In the genomic region with DNA sequence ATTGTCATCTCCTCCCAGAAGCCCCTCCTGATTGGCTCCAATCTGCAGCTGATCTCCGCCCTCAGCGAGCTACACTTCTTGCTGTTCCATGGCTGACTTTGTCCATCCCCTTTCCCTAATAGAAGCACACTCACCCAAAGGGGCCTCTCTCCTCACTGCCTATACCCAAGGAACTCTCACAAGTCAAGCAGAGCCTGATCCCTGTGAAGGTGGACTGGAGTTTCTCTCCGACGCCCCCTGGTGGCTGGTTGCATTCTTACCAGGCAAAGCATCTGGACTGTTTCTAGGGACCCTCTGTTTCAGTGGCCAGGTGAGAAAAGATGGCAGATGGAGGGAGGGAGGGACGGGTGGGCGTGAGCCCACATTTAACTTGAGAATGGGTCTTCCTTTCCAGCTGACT, we compare ENCODE assay signal across 7 mouse cellular contexts. TPM values are rescaled to one million over a fixed set of nuclear protein-coding genes. Genes with fewer than 3 reads are reported as not detected.
DNase-seq lines count a peak whose midpoint lies in the region; ATAC-seq and TF ChIP-seq lines count a peak whose summit lies in the region.

No protein-coding gene starts in this region.

- H3K9ac ChIP-seq in ES-E14 (ENCODE audit: insufficient read depth, low read depth, low read length, poor library complexity, severe bottlenecking) = no peak overlapping the region

- DNase-seq in ES-E14 (ENCODE audit: low read depth, low spot score) = peak; percentile 80
- DNase-seq in adrenal gland, postnatal 36 days = peak; percentile 66 to 84
- peak; percentile 85 for DNase-seq in embryonic facial prominence, embryonic 10.5 days (ENCODE audit: low spot score)
- peak; percentile 52 to 73 for DNase-seq in heart, postnatal 36 days
- DNase-seq in layer of hippocampus, postnatal 36 days = peak; percentile 55 to 65
- DNase-seq in right cerebral cortex, postnatal 14 days = peak; percentile 82

- intact Hi-C loops in heart, postnatal 36 days (cut with DNase I) = loop anchor here (1.0 to 10.0 kb wide), 3 partner anchors 142 to 315 kb away; a partner anchor contains a TSS

- in situ Hi-C loops in ES-E14 (cut with MboI; ENCODE audit: low sequenced_read_pairs in 2 of 2, unreplicated experiment in 2 of 2) = no loop called here

- no peak overlapping the region for H3K27ac ChIP-seq in ES-E14 (ENCODE audit: insufficient read depth, low read depth, low read length, poor library complexity, severe bottlenecking)
- no peak overlapping the region for H3K27ac ChIP-seq in embryonic facial prominence, embryonic 10.5 days (replicated peaks)

- H3K4me1 ChIP-seq in ES-E14 (ENCODE audit: control insufficient read depth in 2 of 2, insufficient read depth in 2 of 2, low read length in 2 of 2, poor library complexity in 1 of 2) = peaks cover 0 to 7% of the 10 kb centered on the region in 2 experiments; a peak in 1 of 4 replicates
- H3K4me1 ChIP-seq in embryonic facial prominence, embryonic 10.5 days = peaks cover 17% of the 10 kb centered on the region

- no peak overlapping the region for H3K4me3 ChIP-seq in ES-E14 (ENCODE audit: insufficient read depth in 1 of 2, low read depth in 1 of 2, low read length in 2 of 2, poor library complexity in 1 of 2, severe bottlenecking in 1 of 2)
- no peak overlapping the region for H3K4me3 ChIP-seq in embryonic facial prominence, embryonic 10.5 days

- WGBS in embryonic facial prominence, embryonic 10.5 days = 31% methylated on average over 6 of the region's 6 CpGs

- no peaks in the 10 kb centered on the region for H3K27me3 ChIP-seq in embryonic facial prominence, embryonic 10.5 days (replicated peaks; ENCODE audit: low read depth, poor library complexity, severe bottlenecking)

- no peaks in the 10 kb centered on the region for H3K9me3 ChIP-seq in ES-E14 (ENCODE audit: control insufficient read depth, insufficient read depth, low read depth, low read length)
- no peaks in the 10 kb centered on the region for H3K9me3 ChIP-seq in embryonic facial prominence, embryonic 10.5 days

- ATAC-seq in megakaryocyte progenitor cell, adult 5-6 weeks (replicated peaks; ENCODE audit: poor library complexity) = peak; percentile 61

- no peaks in the 10 kb centered on the region for H3K36me3 ChIP-seq in ES-E14 (ENCODE audit: control insufficient read depth, insufficient read depth, low read length, poor library complexity, severe bottlenecking)
- peaks cover 20% of the 10 kb centered on the region for H3K36me3 ChIP-seq in embryonic facial prominence, embryonic 10.5 days (replicated peaks)

TF ChIP-seq in ES-E14, 5 proteins besides CTCF, POLR2A, EP300 and RAD21:
- TF ChIP-seq CHD2 (IDR thresholded peaks at IDR 0.05; ENCODE audit: low read depth, low read length) (no peak), HCFC1 (IDR thresholded peaks at IDR 0.05; ENCODE audit: borderline replicate concordance, insufficient read depth, low read length) (0 out of 2 replicates have a peak, but pooled peaks have one; percentile 24)

RNA-seq across cellular contexts. Expression of a gene that starts 14.9 kb away (rescaled TPM):
- 24.0 and 25.7 TPM in 2 replicates for total RNA-seq in ES-E14 (2012; rRNA removed)
- 10 to 100 TPM; 18.9 to 20.8 TPM for total RNA-seq in adrenal gland, postnatal 36 days (2021)
- 22.9 and 23.6 TPM in 2 replicates for polyA plus RNA-seq in embryonic facial prominence, embryonic 10.5 days (2016; fragmentation: Nextera tagmentation; extraction: Ambion mirVana)
- total RNA-seq in heart, postnatal 36 days (2021) = 10 to 100 TPM; 16.5 to 16.9 TPM
- total RNA-seq in layer of hippocampus, postnatal 36 days (2021) = 1 to 10 TPM; 7.9 to 8.4 TPM
- 10.8 and 12.7 TPM in 2 replicates for total RNA-seq in megakaryocyte progenitor cell, adult 5-6 weeks (2015)
- total RNA-seq in megakaryocyte progenitor cell, adult 5-6 weeks (2017) = 11.3 TPM in 2 replicates

RNA-seq across cellular contexts. Expression of a gene that starts 18.7 kb away (rescaled TPM):
- 37.6 and 48.2 TPM in 2 replicates for total RNA-seq in ES-E14 (2012; rRNA removed)
- 10 to 100 TPM; 72.5 to 86.2 TPM for total RNA-seq in adrenal gland, postnatal 36 days (2021)
- 20.7 and 23.7 TPM in 2 replicates for polyA plus RNA-seq in embryonic facial prominence, embryonic 10.5 days (2016; fragmentation: Nextera tagmentation; extraction: Ambion mirVana)
- 10 to 100 TPM; 50.7 to 51.4 TPM for total RNA-seq in heart, postnatal 36 days (2021)
- total RNA-seq in layer of hippocampus, postnatal 36 days (2021) = 10 to 100 TPM; 80.7 to 85.9 TPM
- total RNA-seq in megakaryocyte progenitor cell, adult 5-6 weeks (2015) = 23.2 and 23.5 TPM in 2 replicates
- 14.7 and 17.9 TPM in 2 replicates for total RNA-seq in megakaryocyte progenitor cell, adult 5-6 weeks (2017)
